Mouse (Mus musculus) layer of hippocampus, adult 9-10 months (tissue): ENCODE data around the gene Cacna2d3.

Experiments
- DNase-seq: peaks from one replicate; pipeline ENCODE4 v3.0.0; 2022; ENCODE audit warnings: low spot score

Gene Cacna2d3

GRCm38 (mm10) chr14:28923180-28923961, 798.3 kb downstream of the Cacna2d3 start:
- DNase-seq: no peak

GRCm38 (mm10) chr14:28918871-28919270, 802.8 kb downstream of the Cacna2d3 start:
- peak; percentile 41 for DNase-seq

- no peak for DNase-seq
These were observed 806.7 kb downstream of the Cacna2d3 start for GRCm38 (mm10) chr14:28915004-28915403.

- no peak for DNase-seq
These were observed 814.0 kb downstream of the Cacna2d3 start for GRCm38 (mm10) chr14:28907659-28908058.

GRCm38 (mm10) chr14:28892530-28892929, 829.1 kb downstream of the Cacna2d3 start:
- no peak for DNase-seq

GRCm38 (mm10) chr14:28887373-28887772, 834.3 kb downstream of the Cacna2d3 start:
- no peak for DNase-seq

- no peak for DNase-seq
These were observed 835.0 kb downstream of the Cacna2d3 start for GRCm38 (mm10) chr14:28886661-28887060.

GRCm38 (mm10) chr14:28870983-28871382, 850.7 kb downstream of the Cacna2d3 start:
- DNase-seq: no peak

- no peak for DNase-seq
These were observed 851.3 kb downstream of the Cacna2d3 start for GRCm38 (mm10) chr14:28870382-28870781.

GRCm38 (mm10) chr14:28864925-28865324, 856.7 kb downstream of the Cacna2d3 start:
- DNase-seq: no peak

GRCm38 (mm10) chr14:28861142-28861541, 860.5 kb downstream of the Cacna2d3 start:
- DNase-seq: no peak
